14 mouse cellular contexts compared by ENCODE assay signal in the genomic region with DNA sequence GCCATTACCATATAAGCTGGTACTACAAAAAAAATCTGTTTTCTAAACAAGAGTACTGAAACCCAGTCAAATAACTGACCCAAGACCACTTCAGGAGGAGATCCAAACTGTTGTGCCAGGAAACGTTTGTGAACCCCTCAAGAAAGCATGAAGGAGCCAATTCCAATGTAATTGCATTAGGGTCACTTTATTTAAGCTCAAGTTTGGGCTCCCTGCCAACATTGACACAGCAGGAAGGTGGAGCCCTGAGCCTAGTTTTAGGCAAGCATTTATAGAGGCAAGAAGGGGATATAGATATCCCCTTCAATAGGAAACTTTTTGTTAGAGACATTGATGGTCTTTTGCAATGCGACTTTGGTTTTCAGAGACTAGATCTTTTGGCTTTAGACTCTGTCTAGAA.
"Had no signal": no experiment of that assay in that cellular context is flagged by ENCODE, and none has a peak within 500 bp of the region (broad histone marks: within the 10 kb centered on the region; RNA-seq: fewer than 3 reads in every experiment).

No protein-coding gene starts in this region.

- H3K4me2 ChIP-seq: liver, embryonic 13.5 days; midbrain, embryonic 12.5 days; midbrain, embryonic 15.5 days; neural tube, embryonic 12.5 days; neural tube, embryonic 15.5 days had no signal

- H3K36me3 ChIP-seq: liver, embryonic 13.5 days; midbrain, embryonic 12.5 days; midbrain, embryonic 15.5 days; neural tube, embryonic 12.5 days; neural tube, embryonic 15.5 days had no signal

- H3K9me3 ChIP-seq: liver, embryonic 13.5 days; midbrain, embryonic 12.5 days; midbrain, embryonic 15.5 days; neural tube, embryonic 12.5 days; neural tube, embryonic 15.5 days had no signal

- H3K27ac ChIP-seq: liver, embryonic 13.5 days; macrophage; midbrain, embryonic 12.5 days; midbrain, embryonic 15.5 days; neural tube, embryonic 12.5 days; neural tube, embryonic 15.5 days had no signal

- DNase-seq: kidney, adult 2 months; kidney, postnatal 14 days; kidney, postnatal 4 days; liver, embryonic 13.5 days; lung, adult 2 months; lung, postnatal 10 days; thymus, adult 18-20 months; thymus, postnatal 36 days had no signal

- H3K9ac ChIP-seq: liver, embryonic 13.5 days; midbrain, embryonic 12.5 days; midbrain, embryonic 15.5 days; neural tube, embryonic 12.5 days; neural tube, embryonic 15.5 days had no signal

- H3K4me1 ChIP-seq: liver, embryonic 13.5 days; midbrain, embryonic 12.5 days; midbrain, embryonic 15.5 days; neural tube, embryonic 12.5 days; neural tube, embryonic 15.5 days had no signal

- H3K4me3 ChIP-seq: liver, embryonic 13.5 days; midbrain, embryonic 12.5 days; midbrain, embryonic 15.5 days; neural tube, embryonic 12.5 days; neural tube, embryonic 15.5 days had no signal

- H3K27me3 ChIP-seq: liver, embryonic 13.5 days; midbrain, embryonic 12.5 days; midbrain, embryonic 15.5 days; neural tube, embryonic 12.5 days; neural tube, embryonic 15.5 days had no signal

- ATAC-seq: intestine, postnatal 0 days; midbrain, embryonic 15.5 days had no signal
